Mouse (Mus musculus): ENCODE results near the gene Adtrp. TPM values are rescaled to one million over a fixed set of nuclear protein-coding genes. Genes with fewer than 3 reads are reported as not detected.

Gene Adtrp
- not detected for total RNA-seq (2023)

GRCm38 (mm10) chr13:41847516-41848126 lies at the start of gene Adtrp:
Adtrp (minus strand) TSS chr13:41847684.

Other genes with a start within 250 kb of the Adtrp start
- 16.4 TPM for gene Tmem170b, start 241.8 kb downstream of the Adtrp start, total RNA-seq (2023)
- gene Hivep1, start 204.3 kb upstream of the Adtrp start, total RNA-seq (2023) = 61.1 TPM